Mouse (Mus musculus) MEL (cell line): Measurements from ENCODE around the gene Mrpl44.

Source experiments
- CTCF ChIP-seq, 3 experiments: IDR thresholded peaks in 2 of 3; conservative IDR thresholded peaks in 1 of 3; 2 replicates each; pipeline ENCODE4 v1.5.1; 2011 to 2012; ENCODE audit warnings: low read length in 3 of 3, low read depth in 2 of 3, mild to moderate bottlenecking in 2 of 3, improper control_type of control experiment in 1 of 3, inconsistent platforms in 1 of 3, mixed read lengths in 1 of 3, moderate library complexity in 1 of 3; ENCODE audit not compliant: control insufficient read depth in 1 of 3, insufficient read depth in 1 of 3, poor library complexity in 1 of 3, severe bottlenecking in 1 of 3
- EP300 ChIP-seq, 2 experiments: IDR thresholded peaks; 2 replicates each; pipeline ENCODE4 v1.6.1; 2011; ENCODE audit warnings: improper control_type of control experiment in 2 of 2, low read length in 2 of 2, low read depth in 1 of 2, mild to moderate bottlenecking in 1 of 2
- GATA1 ChIP-seq: IDR thresholded peaks from 2 replicates; pipeline ENCODE4 v1.6.1; 2011; ENCODE audit warnings: low read depth, low read length, improper control_type of control experiment
- MAZ ChIP-seq: IDR thresholded peaks from 2 replicates; pipeline ENCODE4 v1.6.1; 2012; ENCODE audit warnings: low read depth, mild to moderate bottlenecking, inconsistent platforms, low read length, improper control_type of control experiment
- MYB ChIP-seq: IDR thresholded peaks from 2 replicates; pipeline ENCODE4 v1.6.1; 2011; ENCODE audit warnings: mild to moderate bottlenecking, low read depth, low read length, improper control_type of control experiment
- POLR2A ChIP-seq, 2 experiments: IDR thresholded peaks; 2 replicates each; pipeline ENCODE4 v1.6.1; 2011 to 2012; ENCODE audit warnings: low read length in 2 of 2, mild to moderate bottlenecking in 2 of 2, control low read depth in 1 of 2, improper control_type of control experiment in 1 of 2, low read depth in 1 of 2, moderate library complexity in 1 of 2; ENCODE audit not compliant: control insufficient read depth in 1 of 2, insufficient read depth in 1 of 2, poor library complexity in 1 of 2
- RCOR1 ChIP-seq: IDR thresholded peaks from 2 replicates; pipeline ENCODE4 v1.6.1; 2012; ENCODE audit warnings: low read depth, mild to moderate bottlenecking, inconsistent platforms, low read length, improper control_type of control experiment
- SIN3A ChIP-seq: IDR thresholded peaks from 2 replicates; pipeline ENCODE4 v1.6.1; 2012; ENCODE audit warnings: low read length, improper control_type of control experiment, inconsistent platforms
- SMC3 ChIP-seq: IDR thresholded peaks from 2 replicates; pipeline ENCODE4 v1.6.1; 2011; ENCODE audit warnings: low read depth, low read length, improper control_type of control experiment
- TCF12 ChIP-seq: IDR thresholded peaks from 2 replicates; pipeline ENCODE4 v1.6.1; 2014; ENCODE audit warnings: low read depth, mild to moderate bottlenecking, inconsistent platforms, low read length, improper control_type of control experiment, moderate library complexity
- ZMIZ1 ChIP-seq: IDR thresholded peaks from 2 replicates; pipeline ENCODE4 v1.6.1; 2012; ENCODE audit warnings: low read depth, mild to moderate bottlenecking, inconsistent platforms, low read length, improper control_type of control experiment, moderate library complexity

- TF ChIP-seq MAZ (no peak), TCF12 (no peak), GATA1 (no peak), ZMIZ1 (no peak), SIN3A (no peak), MYB (no peak), EP300 (IDR thresholded peaks at IDR 0.05; ENCODE audit: low read depth in 1 of 2, low read length in 2 of 2) (no peak), POLR2A (IDR thresholded peaks at IDR 0.05; ENCODE audit: control insufficient read depth in 1 of 2, insufficient read depth in 1 of 2, low read depth in 1 of 2, low read length in 2 of 2, poor library complexity in 1 of 2) (no peak), RCOR1 (no peak), CTCF (IDR thresholded peaks at IDR 0.05 in 2 of 3, conservative IDR thresholded peaks at IDR 0.05 in 1 of 3; ENCODE audit: control insufficient read depth in 1 of 3, insufficient read depth in 1 of 3, low read depth in 2 of 3, low read length in 3 of 3, poor library complexity in 1 of 3, severe bottlenecking in 1 of 3) (no peak), SMC3 (no peak)
Measured at GRCm38 (mm10) chr1:79823951-79824633, 48.3 kb downstream of the Mrpl44 start.
